Mouse (Mus musculus) CD4-positive, CD25-positive, alpha-beta regulatory T cell, adult 2 months (primary cell): Measurements from ENCODE around the gene Acp6.

Experiments used
- DNase-seq: peaks from one replicate; pipeline ENCODE4 v3.0.0-alpha.2; 2012; ENCODE audit warnings: low read depth, low spot score

Acp6 gene

DNA sequence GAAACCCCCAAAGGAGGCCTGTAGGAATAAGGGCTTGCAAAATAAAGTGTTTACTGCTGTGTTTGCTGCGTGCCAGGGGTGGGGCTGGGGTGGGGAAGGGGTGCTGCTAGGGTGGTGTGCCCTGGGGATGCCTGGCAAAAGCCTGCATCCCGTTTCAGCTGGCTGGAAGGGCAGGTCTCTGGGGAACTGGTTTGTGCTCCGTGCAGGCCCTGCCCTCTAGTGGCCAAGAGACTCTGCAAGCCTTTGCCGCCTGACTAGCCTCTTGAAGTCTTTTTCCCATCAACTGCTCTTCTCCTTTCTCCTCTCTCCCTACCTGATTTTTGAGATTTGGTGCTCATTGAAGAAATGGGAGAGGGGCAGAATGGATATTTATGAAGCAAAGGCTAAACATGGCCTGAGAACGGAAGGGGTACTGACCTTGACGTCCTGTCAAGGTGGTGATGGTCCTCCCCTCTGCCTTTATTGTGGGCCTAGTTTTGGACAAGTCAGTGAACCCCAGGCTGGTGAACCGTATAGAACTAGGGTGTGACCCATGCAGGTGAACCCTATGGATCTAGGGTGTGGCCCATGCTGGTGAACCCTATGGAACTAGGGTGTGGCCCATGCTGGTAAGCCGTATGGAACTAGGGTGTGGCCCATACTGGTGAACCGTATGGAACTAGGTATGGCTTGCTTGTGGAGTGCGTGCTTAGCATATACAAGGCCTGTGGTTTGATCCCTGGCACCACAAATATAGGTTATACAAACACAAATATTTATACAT is 26.7 kb downstream of the Acp6 start:
- peak; percentile 77 for DNase-seq

DNA sequence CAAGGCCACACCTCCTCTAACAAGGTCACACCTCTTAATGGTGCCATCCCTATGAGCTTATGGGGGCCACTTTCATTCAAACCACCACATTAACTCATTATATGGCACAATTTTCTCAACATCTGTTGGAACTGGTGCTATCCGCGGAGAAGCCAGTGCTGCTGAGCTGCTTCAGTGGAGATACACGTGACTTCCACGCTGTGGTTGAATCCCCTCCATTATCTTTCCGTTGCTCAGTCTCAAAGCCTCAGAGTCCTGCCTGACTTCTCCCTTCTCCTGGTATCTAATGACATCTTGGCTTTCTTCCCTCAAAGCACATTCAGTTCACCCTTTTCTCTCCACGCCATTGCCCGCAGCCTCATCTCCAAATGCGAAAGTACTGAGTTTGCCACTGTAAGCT is 38.0 kb downstream of the Acp6 start:
- no peak for DNase-seq

DNA sequence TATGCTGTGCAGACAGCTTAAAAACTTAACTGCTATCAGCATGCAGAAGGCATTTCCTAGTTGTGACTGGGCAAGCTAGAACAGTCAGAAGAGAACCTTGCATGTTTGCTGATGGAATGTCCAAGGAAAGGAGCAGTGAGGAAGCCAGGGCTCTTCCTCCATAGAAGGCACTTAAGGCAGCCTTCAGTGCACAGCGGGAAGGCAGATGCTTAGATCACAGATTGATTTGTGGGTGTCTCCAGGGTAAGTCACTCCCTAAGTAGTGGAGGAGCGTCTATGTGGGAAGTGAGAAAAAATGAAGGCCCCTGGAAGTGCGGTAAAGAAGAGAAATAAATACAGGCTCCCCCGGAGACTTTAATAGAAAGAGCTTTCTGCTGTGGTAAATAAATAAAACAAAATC is 40.7 kb downstream of the Acp6 start:
- no peak for DNase-seq

- DNase-seq, result peak; percentile 66
Observed at GRCm38 (mm10) chr3:97201943-97202342, 43.4 kb downstream of the Acp6 start.

- DNase-seq, result peak; percentile 23
Observed at GRCm38 (mm10) chr3:97203880-97204279, 45.3 kb downstream of the Acp6 start.

DNA sequence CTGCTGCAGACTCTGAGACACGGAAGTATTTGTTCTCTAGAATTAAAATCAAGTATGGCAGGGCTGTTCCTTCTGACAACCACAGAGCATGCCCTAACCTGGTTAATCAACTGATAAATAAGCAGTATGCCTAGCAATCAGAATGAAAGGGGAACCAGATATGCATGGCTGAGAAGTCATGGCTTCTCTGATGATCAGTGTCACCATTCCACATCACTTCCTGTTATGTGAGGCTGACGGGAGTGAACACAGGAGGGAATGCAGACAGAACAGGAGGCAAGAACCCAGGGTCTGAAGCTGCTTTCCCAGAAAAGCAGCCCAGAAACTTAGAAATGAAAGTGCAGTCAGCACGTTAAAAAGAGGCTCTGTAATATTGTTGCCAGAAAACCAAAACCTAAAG is 47.9 kb downstream of the Acp6 start:
- DNase-seq, result no peak

GRCm38 (mm10) chr3:97209351-97209750 is 50.8 kb downstream of the Acp6 start:
- no peak for DNase-seq

DNA sequence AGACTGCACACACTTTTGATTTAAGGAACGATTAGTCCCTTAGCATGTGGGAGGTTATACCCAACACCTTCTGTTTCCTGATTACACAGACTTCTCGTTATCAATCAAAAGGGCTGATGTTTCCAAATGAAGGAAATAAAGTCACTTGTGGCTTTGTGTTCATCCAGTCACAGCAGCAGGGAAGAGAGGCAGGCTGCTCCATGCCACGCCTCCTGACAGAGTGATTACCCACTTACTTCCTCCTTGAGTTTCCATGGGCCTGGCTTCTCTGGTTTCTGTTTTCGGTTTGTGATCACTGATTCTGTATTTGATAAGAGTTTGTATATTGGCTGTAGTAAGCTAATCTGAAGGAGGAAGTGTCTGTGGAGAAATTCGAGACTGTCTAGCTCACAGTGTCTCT is 52.6 kb downstream of the Acp6 start:
- DNase-seq, result peak; percentile 51

GRCm38 (mm10) chr3:97213871-97214270 is 55.3 kb downstream of the Acp6 start:
- peak; percentile 11 for DNase-seq

GRCm38 (mm10) chr3:97214439-97214838 is 55.9 kb downstream of the Acp6 start:
- no peak for DNase-seq

GRCm38 (mm10) chr3:97215526-97215925 is 56.9 kb downstream of the Acp6 start:
- no peak for DNase-seq

- DNase-seq, result no peak
Observed at GRCm38 (mm10) chr3:97223261-97223660, 64.7 kb downstream of the Acp6 start.

DNA sequence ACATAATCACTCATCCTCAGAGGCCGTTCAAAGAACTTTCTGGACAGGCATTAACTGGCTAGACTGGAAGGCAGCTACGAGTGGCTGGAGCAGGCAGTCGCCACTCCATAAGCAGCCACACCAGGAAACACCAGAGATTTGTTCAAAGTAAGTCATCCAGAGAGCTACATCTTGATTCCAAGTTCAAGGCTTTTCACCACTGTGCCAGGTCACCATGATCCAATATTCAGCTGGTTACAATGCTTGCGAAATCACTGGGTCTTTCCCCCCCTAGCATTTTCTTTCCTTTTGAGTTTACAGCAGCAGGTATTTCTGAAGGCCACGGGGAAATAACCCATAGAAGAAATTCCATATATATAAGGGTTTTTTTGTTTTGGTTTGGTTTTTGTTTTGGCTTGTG is 66.7 kb downstream of the Acp6 start:
- DNase-seq, result no peak

DNA sequence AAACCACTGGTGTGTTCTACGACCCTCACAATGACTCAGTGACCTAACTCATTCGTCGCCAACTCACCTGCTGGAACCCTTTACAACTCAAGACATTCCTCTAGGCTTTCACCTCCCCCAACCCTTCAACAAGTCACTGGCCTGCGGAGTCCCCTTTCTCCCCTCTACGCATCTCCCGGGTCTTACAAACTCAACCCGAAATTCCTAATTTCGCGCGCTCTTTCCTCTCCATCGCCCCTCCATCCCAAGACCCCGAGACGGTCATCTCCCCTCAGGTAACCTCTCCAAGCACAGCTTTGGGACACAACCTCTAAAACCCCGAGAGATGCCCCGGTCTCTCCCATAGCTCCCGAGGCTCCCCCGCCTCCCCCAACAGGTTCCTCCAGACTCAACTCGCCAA is 68.1 kb downstream of the Acp6 start:
- no peak for DNase-seq
